Mouse (Mus musculus) layer of hippocampus, postnatal 14 days (tissue): Measurements from ENCODE around the gene Rims3. TPM values are rescaled to one million over a fixed set of nuclear protein-coding genes. Genes with fewer than 3 reads are reported as not detected.

Experiments
- DNase-seq, 2 experiments: peaks; one replicate each; pipeline ENCODE4 v3.0.0; 2021 to 2022; ENCODE audit warnings: low spot score in 2 of 2, mixed read lengths in 1 of 2
- total RNA-seq, 2 experiments: library from RNA; stranded (reverse); gene quantifications; 2 replicates each; pipeline ENCODE4 v1.2.3; 2021

Gene Rims3
- total RNA-seq, 2 experiments from 2014 or later, result 17.5 to 24.7 TPM

- no peak for DNase-seq
Measured at GRCm38 (mm10) chr4:120890754-120891440, 36.3 kb downstream of the Rims3 start.

GRCm38 (mm10) chr4:120891960-120892359, 37.3 kb downstream of the Rims3 start:
- no peak for DNase-seq

- no peak for DNase-seq
Measured at GRCm38 (mm10) chr4:120892516-120892915, 37.9 kb downstream of the Rims3 start.

GRCm38 (mm10) chr4:120893656-120894401, 39.2 kb downstream of the Rims3 start:
- no peak for DNase-seq

GRCm38 (mm10) chr4:120894584-120894983, 40.0 kb downstream of the Rims3 start:
- no peak for DNase-seq

- no peak for DNase-seq
Measured at GRCm38 (mm10) chr4:120895226-120895625, 40.6 kb downstream of the Rims3 start.

GRCm38 (mm10) chr4:120895810-120896584, 41.4 kb downstream of the Rims3 start:
- no peak for DNase-seq

GRCm38 (mm10) chr4:120904533-120904932, 49.9 kb downstream of the Rims3 start:
- DNase-seq, result no peak

GRCm38 (mm10) chr4:120905644-120906043, 51.0 kb downstream of the Rims3 start:
- no peak for DNase-seq

GRCm38 (mm10) chr4:120909558-120910150, 55.0 kb downstream of the Rims3 start:
- DNase-seq, result peak; percentile 40 to 50

GRCm38 (mm10) chr4:120911086-120911485, 56.5 kb downstream of the Rims3 start:
- DNase-seq, result no peak

- no peak for DNase-seq
Measured at GRCm38 (mm10) chr4:120912866-120913265, 58.2 kb downstream of the Rims3 start.

GRCm38 (mm10) chr4:120913443-120913842, 58.8 kb downstream of the Rims3 start:
- no peak for DNase-seq

GRCm38 (mm10) chr4:120913861-120914260, 59.2 kb downstream of the Rims3 start:
- no peak for DNase-seq

- no peak for DNase-seq
Measured at GRCm38 (mm10) chr4:120914501-120914900, 59.9 kb downstream of the Rims3 start.

GRCm38 (mm10) chr4:120921461-120921860, 66.8 kb downstream of the Rims3 start:
- no peak for DNase-seq

- peak; percentile 86 to 88 for DNase-seq
Measured at GRCm38 (mm10) chr4:120924554-120925299, 70.1 kb downstream of the Rims3 start, which contains the start of gene Exo5. Gene Exo5 (minus strand): TSS chr4:120925017.

- no peak for DNase-seq
Measured at GRCm38 (mm10) chr4:120925386-120925785, 70.8 kb downstream of the Rims3 start.

- no peak for DNase-seq
Measured at GRCm38 (mm10) chr4:120928686-120929085, 74.1 kb downstream of the Rims3 start.

- no peak for DNase-seq
Measured at GRCm38 (mm10) chr4:120930736-120931135, 76.1 kb downstream of the Rims3 start.

GRCm38 (mm10) chr4:120935006-120935405, 80.4 kb downstream of the Rims3 start:
- DNase-seq, result no peak
